Comparison of ENCODE assay signal across 22 mouse cellular contexts in genomic region chr6:80389571-80389970, GRCm38 (mm10).
"Had no signal": no experiment of that assay in that cellular context is flagged by ENCODE, and none has a peak within 500 bp of the region (broad histone marks: within the 10 kb centered on the region; RNA-seq: fewer than 3 reads in every experiment).

No protein-coding gene starts in this region.

- H3K27me3 ChIP-seq: limb, embryonic 13.5 days; liver, embryonic 12.5 days; liver, embryonic 15.5 days; lung, embryonic 15.5 days; megakaryocyte, embryonic 14.5 days had no signal

- DNase-seq: kidney, adult 18-20 months; kidney, adult 9 months; kidney, postnatal 25 days; layer of hippocampus, adult 9-11 months; liver; lung, adult 18-20 months; lung, postnatal 10 days; lung, postnatal 36 days; right cerebral cortex, adult 18-20 months; right cerebral cortex, postnatal 14 days; right cerebral cortex, postnatal 4 days; thymus, postnatal 25 days had no signal

- H3K4me2 ChIP-seq: limb, embryonic 13.5 days; liver, embryonic 12.5 days; liver, embryonic 15.5 days; lung, embryonic 15.5 days had no signal

- H3K36me3 ChIP-seq: limb, embryonic 10.5 days; limb, embryonic 13.5 days; liver, embryonic 12.5 days; liver, embryonic 15.5 days; lung, embryonic 15.5 days; midbrain, embryonic 10.5 days had no signal

- H3K9ac ChIP-seq: limb, embryonic 13.5 days; liver, embryonic 12.5 days; liver, embryonic 15.5 days; lung, embryonic 15.5 days had no signal

- ATAC-seq: liver, embryonic 12.5 days had no signal

- H3K9me3 ChIP-seq: limb, embryonic 10.5 days; limb, embryonic 13.5 days; liver, embryonic 12.5 days; liver, embryonic 15.5 days; lung, embryonic 15.5 days; megakaryocyte, embryonic 14.5 days; midbrain, embryonic 10.5 days had no signal

- H3K27ac ChIP-seq: kidney, postnatal 0 days; layer of hippocampus, adult 2 months; limb, embryonic 10.5 days; limb, embryonic 13.5 days; liver, embryonic 12.5 days; liver, embryonic 15.5 days; lung, embryonic 15.5 days; midbrain, embryonic 10.5 days; stomach, postnatal 0 days had no signal

- H3K4me3 ChIP-seq: layer of hippocampus, adult 2 months; limb, embryonic 10.5 days; limb, embryonic 13.5 days; liver, embryonic 12.5 days; liver, embryonic 15.5 days; lung, embryonic 15.5 days; megakaryocyte, embryonic 14.5 days; midbrain, embryonic 10.5 days had no signal

- H3K4me1 ChIP-seq: limb, embryonic 10.5 days; limb, embryonic 13.5 days; liver, embryonic 12.5 days; liver, embryonic 15.5 days; lung, embryonic 15.5 days; megakaryocyte, embryonic 14.5 days; midbrain, embryonic 10.5 days had no signal
